Mouse (Mus musculus) left cerebral cortex, postnatal 36 days (tissue): Measurements from ENCODE around the gene Ankrd13d. TPM values are rescaled to one million over a fixed set of nuclear protein-coding genes. Genes with fewer than 3 reads are reported as not detected.

Source experiments
- DNase-seq, 2 experiments: peaks; one replicate each; pipeline ENCODE4 v3.0.0; 2021 to 2022; ENCODE audit warnings: low spot score in 2 of 2, mixed read lengths in 1 of 2
- intact Hi-C: fragments of 180-260 bp; cut with DNase I; formaldehyde crosslinking; loops from one replicate; pipeline ENCODE4 v1.15.1; 2025
- total RNA-seq, 2 experiments: library from RNA; stranded (reverse); gene quantifications; 2 replicates each; pipeline ENCODE4 v1.2.3; 2021

Ankrd13d gene
- total RNA-seq, 2 experiments from 2014 or later: 69.7 to 72.3 TPM

GRCm38 (mm10) chr19:4302936-4303639 is 20.2 kb upstream of the Ankrd13d start:
- DNase-seq: no peak
- intact Hi-C loops: no loop called here

- peak in 1 of 2 experiments; percentile 38 for DNase-seq
- intact Hi-C loops: no loop called here
These were observed 19.1 kb upstream of the Ankrd13d start for GRCm38 (mm10) chr19:4301735-4302651.

DNA sequence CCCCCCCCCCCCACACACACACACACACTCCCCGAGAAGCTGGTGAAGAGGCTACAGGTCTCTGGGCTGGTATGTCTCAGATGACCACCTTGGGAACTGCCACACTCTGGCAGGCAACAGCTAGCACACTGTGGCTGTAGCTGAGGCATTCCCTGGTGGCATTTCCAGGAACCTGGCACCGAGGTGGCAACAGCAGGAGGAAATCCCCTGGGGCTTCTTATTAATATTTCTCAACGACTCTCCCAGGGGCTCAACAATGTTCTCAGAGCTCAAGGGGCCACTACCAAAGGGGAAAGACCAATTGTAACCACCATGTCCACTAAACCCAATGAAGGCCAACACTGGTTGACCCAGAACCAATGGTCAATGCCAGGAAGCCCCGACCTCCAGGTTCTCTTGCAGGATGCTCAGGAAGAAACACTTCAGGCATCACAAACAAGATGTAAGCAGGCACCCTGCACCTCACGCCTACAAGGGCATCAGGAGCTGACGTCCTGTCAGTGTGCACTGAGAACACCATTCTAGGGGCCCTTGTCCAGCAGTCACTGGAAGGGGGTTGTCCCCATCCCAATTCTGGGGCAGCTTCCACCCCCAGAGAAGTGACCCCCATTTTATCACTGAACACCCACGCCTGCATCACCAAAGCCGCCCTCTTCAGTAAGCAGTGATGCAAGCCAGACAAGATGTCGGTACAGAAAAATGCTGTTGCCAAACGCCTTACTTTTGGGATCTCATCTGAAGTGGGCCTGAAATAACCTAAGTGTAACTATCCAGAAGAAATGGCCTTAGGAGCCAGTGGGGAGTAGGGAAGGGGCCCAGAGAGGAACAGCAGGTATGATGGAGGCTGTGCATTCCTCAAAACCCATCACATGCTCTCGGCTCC is 18.2 kb upstream of the Ankrd13d start:
- peak in 1 of 2 experiments; percentile 39 for DNase-seq
- intact Hi-C loops: no loop called here

- DNase-seq: peak in 1 of 2 experiments; percentile 37
- intact Hi-C loops: no loop called here
These were observed 17.4 kb upstream of the Ankrd13d start for GRCm38 (mm10) chr19:4300271-4300704.

DNA sequence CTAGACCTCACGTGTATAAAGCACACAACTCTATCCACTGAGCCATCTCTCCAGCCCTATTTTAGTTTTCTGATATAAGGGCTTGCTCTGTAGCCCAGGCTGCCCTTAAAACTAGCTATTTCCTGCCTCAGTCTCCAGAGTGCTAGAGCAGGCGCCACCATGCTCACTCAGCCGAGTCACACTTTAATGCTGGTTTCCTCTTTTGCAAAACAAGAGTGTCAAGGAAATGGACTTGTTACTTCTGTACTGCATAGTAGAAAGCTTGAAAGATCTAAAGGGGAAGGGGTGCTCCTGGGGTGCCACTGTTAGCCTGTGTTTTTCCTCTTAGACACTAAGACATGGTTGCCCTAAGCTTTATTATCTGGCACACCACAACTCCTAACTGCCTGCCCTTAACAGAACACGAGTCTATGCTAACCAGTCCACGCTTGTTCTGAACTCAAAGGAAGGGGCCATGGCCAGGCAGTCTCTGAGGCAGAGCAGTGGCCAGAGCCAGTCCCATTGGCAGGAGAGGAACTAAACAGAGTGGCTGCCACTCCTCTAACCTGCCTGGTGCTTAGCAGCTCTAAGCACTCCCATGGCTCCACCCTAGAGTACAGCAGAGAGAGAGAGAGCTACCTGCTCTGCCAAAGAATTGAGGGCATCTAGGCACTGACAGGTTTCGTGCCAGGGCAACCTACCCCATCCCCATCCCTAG is 16.8 kb upstream of the Ankrd13d start:
- intact Hi-C loops: no loop called here

DNA sequence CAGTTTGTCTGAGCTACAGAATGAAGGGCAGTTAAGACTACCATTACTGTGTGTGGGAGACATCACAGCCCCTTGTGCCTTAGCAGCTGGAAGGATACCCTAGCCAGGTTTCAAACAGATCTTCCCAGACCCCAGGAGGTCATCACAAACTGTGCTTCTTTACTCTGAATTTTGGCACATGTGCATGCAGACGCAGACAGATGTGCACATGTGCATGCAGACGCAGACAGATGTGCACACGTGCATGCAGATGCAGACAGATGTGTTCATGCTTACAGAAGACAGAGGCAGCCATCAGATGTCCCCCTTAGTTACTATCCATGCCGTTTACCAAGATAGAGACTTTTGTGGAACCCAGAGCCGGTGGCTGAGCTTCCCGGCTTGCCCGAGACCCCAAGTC is 16.2 kb upstream of the Ankrd13d start:
- no peak for DNase-seq
- intact Hi-C loops: no loop called here

More for the DNA sequence above, 16.8 kb upstream of the Ankrd13d start:
- DNase-seq: no peak

GRCm38 (mm10) chr19:4298322-4299121 is 15.6 kb upstream of the Ankrd13d start:
- no peak for DNase-seq
- intact Hi-C loops: no loop called here

DNA sequence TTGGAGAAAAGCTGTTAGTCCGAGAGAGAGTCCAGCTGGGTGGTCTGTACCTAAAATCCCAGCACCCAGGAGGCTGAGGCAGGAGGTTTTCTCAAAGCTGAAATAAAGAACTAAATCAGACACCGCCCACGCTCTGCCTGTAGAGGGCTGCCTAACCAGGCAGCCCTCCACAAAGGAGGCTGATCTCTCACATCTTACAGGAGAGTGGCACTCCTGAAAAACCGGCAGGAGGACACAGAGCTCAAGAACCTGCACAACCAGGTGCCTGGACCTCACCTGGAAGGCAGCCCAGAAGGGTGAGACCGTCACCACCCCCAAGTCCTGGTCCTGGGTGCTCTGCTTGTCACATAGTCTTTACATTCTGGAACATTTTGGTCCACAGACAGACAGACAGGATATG is 14.9 kb upstream of the Ankrd13d start:
- intact Hi-C loops: no loop called here
- DNase-seq: no peak

- intact Hi-C loops: no loop called here
- DNase-seq: no peak
These were observed 13.7 kb upstream of the Ankrd13d start for GRCm38 (mm10) chr19:4296611-4297010.

- intact Hi-C loops: no loop called here
- DNase-seq: no peak
These were observed 12.5 kb upstream of the Ankrd13d start for GRCm38 (mm10) chr19:4295391-4295790.

GRCm38 (mm10) chr19:4294381-4295097 is 11.6 kb upstream of the Ankrd13d start:
- intact Hi-C loops: no loop called here
- no peak for DNase-seq

GRCm38 (mm10) chr19:4291161-4291560 is 8.2 kb upstream of the Ankrd13d start:
- DNase-seq: no peak
- intact Hi-C loops: no loop called here

DNA sequence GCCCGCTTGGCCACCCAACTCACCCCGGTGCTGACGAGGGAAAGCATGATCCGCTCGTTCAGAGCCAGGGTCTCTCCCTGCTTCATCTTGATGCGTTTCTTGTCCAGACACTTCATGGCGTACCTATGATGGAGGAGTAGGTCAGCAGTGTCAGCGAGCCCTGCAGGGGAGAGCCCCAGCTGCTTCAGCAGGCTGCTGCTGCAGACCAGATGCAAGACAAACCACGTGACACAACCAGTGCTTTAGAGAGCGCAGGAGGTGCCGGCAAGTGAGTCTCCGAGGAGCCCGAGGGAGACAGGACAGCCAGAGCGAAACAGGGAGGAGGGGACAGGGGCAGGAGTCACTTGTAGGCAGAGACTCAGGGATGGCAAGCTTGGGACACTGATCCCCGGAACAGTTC is 7.8 kb upstream of the Ankrd13d start:
- intact Hi-C loops: no loop called here

GRCm38 (mm10) chr19:4283653-4284052 is 716 bp upstream of the Ankrd13d start:
- DNase-seq: no peak
- intact Hi-C loops: loop anchor here (2.0 kb wide), 1 partner anchor 21 kb away; no protein-coding TSS in a partner anchor

More for the DNA sequence above, 7.8 kb upstream of the Ankrd13d start:
- no peak for DNase-seq

- intact Hi-C loops: no loop called here
- DNase-seq: no peak
These were observed 2.5 kb downstream of the Ankrd13d start for GRCm38 (mm10) chr19:4280425-4280824.

DNA sequence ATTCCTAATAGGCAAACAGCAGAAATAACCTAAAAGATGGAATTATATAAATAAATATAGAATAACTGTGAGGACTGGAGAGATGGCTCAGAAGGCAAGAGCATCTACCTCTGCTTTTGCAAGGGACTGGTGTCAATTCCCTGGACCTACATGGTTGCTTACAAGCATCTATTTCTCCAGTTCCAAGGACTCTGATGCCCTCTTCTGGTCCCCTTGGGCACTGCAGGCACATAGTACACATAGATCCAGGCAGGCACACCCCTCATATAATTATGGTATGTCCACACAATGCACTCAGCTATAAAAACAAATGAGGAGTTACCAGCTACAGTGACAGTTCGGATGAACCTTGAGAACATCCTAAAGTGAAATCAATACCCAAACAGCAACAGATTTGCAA is 3.5 kb downstream of the Ankrd13d start:
- DNase-seq: no peak
- intact Hi-C loops: no loop called here

DNA sequence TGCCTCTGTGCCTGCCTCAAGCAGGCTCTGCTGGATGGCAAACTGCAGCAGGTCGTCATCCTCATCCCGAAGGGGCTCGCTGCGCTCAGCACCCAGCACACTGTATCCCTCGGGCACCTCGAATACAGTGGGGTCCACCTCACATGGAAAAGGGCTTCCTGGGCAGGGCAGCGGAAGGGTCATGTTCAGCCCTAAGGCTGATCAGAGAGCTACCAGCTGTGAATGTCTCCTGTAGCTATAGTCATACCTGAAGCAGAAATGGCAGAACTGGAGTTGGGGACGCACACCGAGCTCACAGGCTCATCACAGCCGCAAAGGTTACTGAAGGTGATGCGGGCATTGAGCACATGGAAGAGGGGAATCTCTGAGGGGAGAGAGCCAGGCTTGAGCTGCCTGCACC is 12.0 kb downstream of the Ankrd13d start:
- no peak for DNase-seq
- intact Hi-C loops: no loop called here

DNA sequence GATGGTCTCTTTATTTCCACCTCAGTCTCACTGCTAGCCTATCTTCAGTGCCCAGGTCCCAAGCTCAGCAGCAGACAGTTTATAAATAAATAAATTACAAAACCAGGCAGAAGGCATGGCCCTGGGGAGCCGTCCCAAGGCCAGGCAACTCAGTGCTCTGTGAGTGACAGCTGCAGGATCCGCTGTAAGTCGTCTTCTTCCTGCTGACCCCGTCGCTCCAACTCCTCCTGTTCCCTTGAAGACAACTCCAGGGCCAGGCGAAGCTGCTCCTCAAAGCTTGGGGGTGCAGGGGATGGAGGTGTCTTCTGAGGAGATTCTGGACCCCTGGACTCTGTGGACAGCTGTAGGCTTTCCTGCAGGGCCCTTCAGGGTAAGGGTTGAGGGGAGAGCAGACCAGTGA is 12.8 kb downstream of the Ankrd13d start:
- intact Hi-C loops: no loop called here
- peak in 1 of 2 experiments; percentile 3 for DNase-seq
